Mouse (Mus musculus) thymus, postnatal 10 days (tissue): ENCODE results near the gene Gm8890.
"Not testable (repeated sequence)": the region's sequence is repeated elsewhere in the genome, so short reads cannot be mapped to it uniquely, and the experiment has no call there.

Source experiments
- DNase-seq, 2 experiments: peaks; one replicate each; pipeline ENCODE4 v3.0.0; 2021; ENCODE audit warnings: low spot score in 2 of 2

Gene Gm8890

DNA sequence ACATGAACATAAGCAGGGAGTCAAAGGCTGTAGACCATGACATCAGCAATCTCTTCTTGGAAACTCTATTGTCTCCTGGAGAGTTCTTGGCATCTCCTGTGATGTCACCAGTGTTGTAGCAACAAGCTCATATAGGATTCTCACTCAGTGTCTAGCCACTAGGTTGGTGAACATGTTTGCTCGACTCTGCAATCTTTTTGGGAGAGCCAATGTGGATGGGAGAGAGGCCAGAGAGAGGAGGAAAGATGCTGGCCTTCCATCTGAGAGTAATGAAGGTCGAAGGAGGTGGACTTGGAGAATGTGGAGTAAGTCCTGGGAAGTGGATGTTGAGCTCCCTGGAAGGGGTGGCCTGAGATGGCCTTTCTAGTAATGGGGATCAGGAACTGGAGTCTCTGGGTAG lies at the start of gene Gm8890:
Gm8890 (plus strand) TSS at position 301 of the 400 bp plus-strand sequence.
- DNase-seq, result not testable (repeated sequence)

DNA sequence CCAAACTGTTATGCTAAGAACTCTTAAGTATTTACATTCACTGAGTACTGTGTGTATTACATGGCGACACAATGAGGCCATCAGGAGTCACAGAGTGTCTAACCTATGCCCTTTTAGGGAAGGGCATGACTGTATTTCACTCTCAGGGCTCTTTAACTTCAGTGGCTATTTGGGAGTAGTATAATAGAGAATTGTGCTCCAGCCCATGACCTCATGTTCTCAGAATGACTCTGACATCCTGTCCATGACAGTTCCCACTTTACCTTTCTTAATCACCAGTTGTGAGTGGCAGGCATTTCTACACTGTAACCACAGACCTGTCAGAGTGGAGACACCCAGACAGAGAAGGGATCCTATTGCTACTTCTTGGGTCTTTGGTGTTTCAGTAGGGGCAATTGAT lies 388 bp downstream of the Gm8890 start:
- DNase-seq, result not testable (repeated sequence)
